Mouse (Mus musculus) midbrain, embryonic 12.5 days (tissue): ENCODE data around the gene Lig3. TPM values are rescaled to one million over a fixed set of nuclear protein-coding genes. Genes with fewer than 3 reads are reported as not detected.

Experiments
- ATAC-seq: fragments of 200-750 bp; cut with Nextera tagmentation; 2 replicates; pipeline ENCODE4 v1.8.0; 2017; ENCODE audit warnings: low read depth, moderate TSS enrichment, moderate library complexity; ENCODE audit not compliant: low FRiP score
- H3K27ac ChIP-seq: fragments of 300-500 bp; sonication (generic); replicated peaks from 2 replicates; pipeline ENCODE4 v1.5.1; 2016; ENCODE audit warnings: mild to moderate bottlenecking
- H3K27me3 ChIP-seq: fragments of 300-500 bp; sonication (generic); 2 replicates; pipeline ENCODE4 v1.6.1; 2016; ENCODE audit warnings: mild to moderate bottlenecking
- H3K36me3 ChIP-seq: fragments of 300-500 bp; sonication (generic); 2 replicates; pipeline ENCODE4 v1.6.1; 2016
- H3K4me1 ChIP-seq: fragments of 300-500 bp; sonication (generic); 2 replicates; pipeline ENCODE4 v1.6.1; 2016
- H3K4me2 ChIP-seq: fragments of 300-500 bp; sonication (generic); replicated peaks from 2 replicates; pipeline ENCODE4 v1.6.1; 2016; ENCODE audit warnings: mild to moderate bottlenecking, moderate library complexity
- H3K4me3 ChIP-seq: fragments of 300-500 bp; sonication (generic); 2 replicates; pipeline ENCODE4 v1.5.1; 2016; ENCODE audit warnings: mild to moderate bottlenecking
- H3K9ac ChIP-seq: fragments of 300-500 bp; sonication (generic); replicated peaks from 2 replicates; pipeline ENCODE4 v1.6.1; 2016; ENCODE audit warnings: mild to moderate bottlenecking, moderate library complexity
- H3K9me3 ChIP-seq: fragments of 300-500 bp; sonication (generic); 2 replicates; pipeline ENCODE4 v1.6.1; 2016; ENCODE audit warnings: mild to moderate bottlenecking
- WGBS: fragments of 180-500 bp; shearing (Covaris S2); methylation state at CpG from one replicate; pipeline ENCODE4 v1.1.7; 2016; 5-methylcytosine and 5-hydroxymethylcytosine counted together
- polyA plus RNA-seq: library from polyadenylated mRNA; unstranded; fragments of >200 nt; fragmentation: Nextera tagmentation; extraction: Ambion mirVana; gene quantifications from 2 replicates; pipeline ENCODE4 v1.2.1, GENCODE M21; 2016

The Lig3 gene
- polyA plus RNA-seq, 1 experiment from 2014 or later = 46.1 TPM

GRCm38 (mm10) chr11:82852115-82852514 lies 71.2 kb downstream of the Lig3 start:
- Histone ChIP-seq H3K4me1 (peaks cover 38% of the 10 kb centered on the region; the same call in 1 of the 2 replicates), H3K9ac (no peak overlapping the region), H3K4me2 (no peak overlapping the region), H3K9me3 (no peaks in the 10 kb centered on the region), H3K27me3 (no peaks in the 10 kb centered on the region), H3K27ac (no peak overlapping the region), H3K36me3 (no peaks in the 10 kb centered on the region), H3K4me3 (no peak overlapping the region)
- 93% methylated on average over 11 of the region's 11 CpGs for WGBS
- no peak for ATAC-seq

- Histone ChIP-seq H3K4me3 (no peak overlapping the region), H3K9me3 (no peaks in the 10 kb centered on the region), H3K27ac (no peak overlapping the region), H3K4me1 (peaks cover 34% of the 10 kb centered on the region; the same call in 1 of the 2 replicates), H3K27me3 (no peaks in the 10 kb centered on the region), H3K4me2 (no peak overlapping the region), H3K36me3 (no peaks in the 10 kb centered on the region), H3K9ac (no peak overlapping the region)
- ATAC-seq = no peak
- 84% methylated on average over 10 of the region's 10 CpGs for WGBS
Measured at GRCm38 (mm10) chr11:82852540-82852939, 71.6 kb downstream of the Lig3 start.

- no peak for ATAC-seq
- Histone ChIP-seq H3K4me3 (no peak overlapping the region), H3K4me2 (no peak overlapping the region), H3K9ac (no peak overlapping the region), H3K9me3 (no peaks in the 10 kb centered on the region), H3K27ac (no peak overlapping the region), H3K36me3 (no peaks in the 10 kb centered on the region), H3K27me3 (no peaks in the 10 kb centered on the region), H3K4me1 (peaks cover 30% of the 10 kb centered on the region; the same call in 1 of the 2 replicates)
- 89% methylated on average over 7 of the region's 7 CpGs for WGBS
Measured at GRCm38 (mm10) chr11:82852958-82853357, 72.0 kb downstream of the Lig3 start.

Other genes with a start within 250 kb of the Lig3 start
- gene Cct6b, start 16.8 kb upstream of the Lig3 start, polyA plus RNA-seq = 0.42 and 0.50 TPM in 2 replicates
- gene Zfp830, start 16.8 kb upstream of the Lig3 start, polyA plus RNA-seq = 34.8 and 36.0 TPM in 2 replicates
- gene Rffl, start 90.1 kb downstream of the Lig3 start, polyA plus RNA-seq = 7.9 and 8.9 TPM in 2 replicates
- 12.8 and 14.1 TPM in 2 replicates for gene Rad51d, start 109.5 kb downstream of the Lig3 start, polyA plus RNA-seq
- gene Fndc8, start 111.0 kb downstream of the Lig3 start, polyA plus RNA-seq = 0.27 and 0.64 TPM in 2 replicates
- gene Nle1, start 127.3 kb downstream of the Lig3 start, polyA plus RNA-seq = 33.8 and 33.9 TPM in 2 replicates
- gene Unc45b, start 129.4 kb downstream of the Lig3 start, polyA plus RNA-seq = 0.89 and 0.93 TPM in 2 replicates
- gene Slfn5, start 170.2 kb downstream of the Lig3 start, polyA plus RNA-seq = 0.80 and 0.83 TPM in 2 replicates
- 9.3 and 10.6 TPM in 2 replicates for gene Slfn9, start 210.7 kb downstream of the Lig3 start, polyA plus RNA-seq
- 0.25 and 0.46 TPM in 2 replicates for gene Slfn8, start 239.7 kb downstream of the Lig3 start, polyA plus RNA-seq